Mouse (Mus musculus) ES-E14 (cell line): ENCODE results near the gene Klk8.

Experiments used
- HCFC1 ChIP-seq: IDR thresholded peaks from 2 replicates; pipeline ENCODE4 v1.6.1; 2012; ENCODE audit warnings: low read length, inconsistent platforms, borderline replicate concordance; ENCODE audit not compliant: insufficient read depth
- MAFK ChIP-seq: IDR thresholded peaks from 2 replicates; pipeline ENCODE4 v1.6.1; 2014; ENCODE audit warnings: mild to moderate bottlenecking, low read depth, low read length, inconsistent platforms; ENCODE audit not compliant: insufficient read depth
- ZC3H11A ChIP-seq: IDR thresholded peaks from 2 replicates; pipeline ENCODE4 v1.6.1; 2012; ENCODE audit warnings: low read depth, mild to moderate bottlenecking, inconsistent platforms, low read length, borderline replicate concordance

GRCm38 (mm10) chr7:43780241-43780640 is 17.1 kb upstream of the Klk8 start:
- TF ChIP-seq ZC3H11A (no peak), MAFK (no peak), HCFC1 (no peak)
